ENCODE assay signal across 8 mouse cellular contexts in genomic region chr5:118464931-118465801, GRCm38 (mm10).
DNase-seq lines count a peak whose midpoint lies in the region; ATAC-seq lines count a peak whose summit lies in the region.

No protein-coding gene starts in this region.

- peak overlapping the region; percentile 22 for H3K4me3 ChIP-seq in forebrain, embryonic 16.5 days (replicated peaks; ENCODE audit: low read length)
- peak overlapping the region; percentile 19 for H3K4me3 ChIP-seq in hindbrain, embryonic 12.5 days
- H3K4me3 ChIP-seq in midbrain, embryonic 16.5 days (ENCODE audit: low read depth, low read length), result no peak overlapping the region

- no peak overlapping the region for H3K27ac ChIP-seq in forebrain, embryonic 16.5 days (ENCODE audit: low read length)
- H3K27ac ChIP-seq in hindbrain, embryonic 12.5 days, result peak overlapping the region; percentile 35; the same call in 1 of the 2 replicates
- no peak overlapping the region for H3K27ac ChIP-seq in midbrain, embryonic 16.5 days (ENCODE audit: low read length)

- no peaks in the 10 kb centered on the region for H3K36me3 ChIP-seq in forebrain, embryonic 16.5 days (ENCODE audit: control insufficient read depth, insufficient read depth)
- no peaks in the 10 kb centered on the region for H3K36me3 ChIP-seq in hindbrain, embryonic 12.5 days
- no peaks in the 10 kb centered on the region for H3K36me3 ChIP-seq in midbrain, embryonic 16.5 days (ENCODE audit: control insufficient read depth, insufficient read depth, low read length)

- H3K4me2 ChIP-seq in forebrain, embryonic 16.5 days (ENCODE audit: low read length), result peak overlapping the region; percentile 45
- peak overlapping the region; percentile 51 for H3K4me2 ChIP-seq in hindbrain, embryonic 12.5 days (replicated peaks)
- peak overlapping the region; percentile 25 for H3K4me2 ChIP-seq in midbrain, embryonic 16.5 days (ENCODE audit: low read length)

- H3K4me1 ChIP-seq in forebrain, embryonic 16.5 days (replicated peaks; ENCODE audit: control insufficient read depth, insufficient read depth, low read length), result peaks cover 14% of the 10 kb centered on the region
- H3K4me1 ChIP-seq in hindbrain, embryonic 12.5 days, result peaks cover 19% of the 10 kb centered on the region
- H3K4me1 ChIP-seq in midbrain, embryonic 16.5 days (ENCODE audit: control insufficient read depth, insufficient read depth, low read length), result peaks cover 10% of the 10 kb centered on the region; the same call in 1 of the 2 replicates

- ATAC-seq in forebrain, embryonic 16.5 days, result peak; percentile 31; the same call in 1 of the 2 replicates
- ATAC-seq in hindbrain, embryonic 12.5 days (ENCODE audit: low FRiP score), result peak; percentile 54
- ATAC-seq in midbrain, embryonic 16.5 days, result no peak

- no peaks in the 10 kb centered on the region for H3K9me3 ChIP-seq in forebrain, embryonic 16.5 days (ENCODE audit: control insufficient read depth, low read length)
- no peaks in the 10 kb centered on the region for H3K9me3 ChIP-seq in hindbrain, embryonic 12.5 days (replicated peaks)
- no peaks in the 10 kb centered on the region for H3K9me3 ChIP-seq in midbrain, embryonic 16.5 days (replicated peaks; ENCODE audit: control insufficient read depth, low read length, poor library complexity, severe bottlenecking)

- WGBS in forebrain, embryonic 16.5 days, result 12% methylated on average over 22 of the region's 22 CpGs
- WGBS in hindbrain, embryonic 12.5 days, result 4% methylated on average over 22 of the region's 22 CpGs
- WGBS in midbrain, embryonic 16.5 days, result 9% methylated on average over 21 of the region's 22 CpGs

- peak; percentile 28 to 55 for DNase-seq in urinary bladder, adult 18-20 months (ENCODE audit: low spot score in 2 of 2)
- DNase-seq in urinary bladder, postnatal 10 days (ENCODE audit: low spot score), result no peak
- DNase-seq in liver, result peak; percentile 68
- DNase-seq in thymus, postnatal 0 days (ENCODE audit: low spot score), result peak; percentile 51
- DNase-seq in cerebellum, postnatal 14 days, result no peak

- no peaks in the 10 kb centered on the region for H3K27me3 ChIP-seq in forebrain, embryonic 16.5 days (replicated peaks; ENCODE audit: control insufficient read depth, insufficient read depth, low read length)
- H3K27me3 ChIP-seq in hindbrain, embryonic 12.5 days, result peaks cover 21% of the 10 kb centered on the region; the same call in 1 of the 2 replicates
- H3K27me3 ChIP-seq in midbrain, embryonic 16.5 days (ENCODE audit: control insufficient read depth, insufficient read depth, low read depth, low read length), result no peaks in the 10 kb centered on the region

- peak overlapping the region; percentile 6; the same call in 1 of the 2 replicates for H3K9ac ChIP-seq in forebrain, embryonic 16.5 days (replicated peaks; ENCODE audit: low read depth, low read length)
- H3K9ac ChIP-seq in hindbrain, embryonic 12.5 days, result 0 out of 2 replicates have a peak overlapping the region, but pooled peaks have one; percentile 29
- H3K9ac ChIP-seq in midbrain, embryonic 16.5 days (ENCODE audit: low read depth, low read length), result no peak overlapping the region

Comparison
In these comparisons a context has a peak if more than half of its experiments do, and no peak if none do; other contexts are left out.
1. DNase-seq: peak in urinary bladder, adult 18-20 months (2 of 2), liver (single experiment) and thymus, postnatal 0 days (single experiment); none in urinary bladder, postnatal 10 days (single experiment) and cerebellum, postnatal 14 days (0 of 2).
2. Peak in every context shown above with its lines, with median percentiles within 50 percentile points of each other: H3K4me2 ChIP-seq.